Mouse (Mus musculus): ENCODE measurements around the gene Slc25a30.

DNA sequence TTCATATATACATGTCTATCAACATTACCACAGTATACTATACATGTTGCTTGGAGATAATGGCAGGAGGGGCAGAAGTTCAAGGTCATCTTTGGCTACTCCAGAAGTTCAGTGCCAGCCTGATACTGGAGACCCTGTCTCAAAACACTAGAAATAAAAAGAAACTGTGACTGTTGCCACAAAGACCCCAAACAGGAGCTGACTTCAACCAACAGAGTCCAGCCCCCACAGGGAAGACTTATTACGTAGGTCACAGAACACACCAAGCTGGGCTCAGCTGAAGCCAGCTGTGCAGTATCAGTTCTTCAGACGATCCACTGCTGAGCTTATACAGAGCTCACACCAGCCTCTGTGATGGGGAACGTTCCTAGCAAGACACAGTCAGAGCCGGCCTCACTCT is 70.4 kb downstream of the Slc25a30 start:
- no peak for TF ChIP-seq CTCF (IDR thresholded peaks at IDR 0.05; ENCODE audit: extremely low read depth, insufficient read depth, insufficient read length, insufficient replicate concordance)
- TF ChIP-seq POLR2A (IDR thresholded peaks at IDR 0.05; ENCODE audit: low read depth, low read length) = no peak
